Mouse (Mus musculus) small intestine, adult 2 months (tissue): ENCODE measurements around the gene Slc25a5. TPM values are rescaled to one million over a fixed set of nuclear protein-coding genes. Genes with fewer than 3 reads are reported as not detected.

Experiments
- H3K27ac ChIP-seq: fragments of 200-500 bp; 2 replicates; pipeline ENCODE4 v1.5.1; 2012; ENCODE audit warnings: low read depth, low read length, control low read depth, inconsistent platforms; ENCODE audit not compliant: insufficient read depth
- H3K27me3 ChIP-seq: fragments of 200-500 bp; 2 replicates; pipeline ENCODE4 v1.6.1; 2012; ENCODE audit warnings: mild to moderate bottlenecking, moderate library complexity, low read length, inconsistent platforms; ENCODE audit not compliant: control insufficient read depth, insufficient read depth
- H3K36me3 ChIP-seq: fragments of 200-500 bp; 2 replicates; pipeline ENCODE4 v1.6.1; 2012; ENCODE audit warnings: mild to moderate bottlenecking, low read length, control low read depth, inconsistent platforms; ENCODE audit not compliant: control insufficient read depth, insufficient read depth
- H3K4me1 ChIP-seq: fragments of 200-500 bp; 2 replicates; pipeline ENCODE4 v1.6.1; 2012; ENCODE audit warnings: low read length, inconsistent platforms, mixed read lengths; ENCODE audit not compliant: control insufficient read depth, insufficient read depth, insufficient read length
- H3K4me3 ChIP-seq: fragments of 200-500 bp; 2 replicates; pipeline ENCODE4 v1.5.1; 2012; ENCODE audit warnings: low read depth, mild to moderate bottlenecking, control low read depth, inconsistent platforms, low read length, moderate library complexity
- CTCF ChIP-seq: fragments of 200-500 bp; IDR thresholded peaks from 2 replicates; pipeline ENCODE4 v1.5.1; 2012; ENCODE audit warnings: low read depth, mild to moderate bottlenecking, control low read depth, inconsistent platforms, low read length, moderate library complexity, mixed read lengths; ENCODE audit not compliant: insufficient replicate concordance, insufficient read length; ENCODE audit errors: extremely low read depth
- POLR2A ChIP-seq: fragments of 200-500 bp; IDR thresholded peaks from 2 replicates; pipeline ENCODE4 v1.6.1; 2012; ENCODE audit warnings: low read depth, mild to moderate bottlenecking, control low read depth, inconsistent platforms, low read length, moderate library complexity
- WGBS: fragments of 180-500 bp; shearing (Covaris S2); methylation state at CpG from one replicate; pipeline ENCODE4 v1.1.7; 2018; 5-methylcytosine and 5-hydroxymethylcytosine counted together
- polyA plus RNA-seq: library from polyadenylated mRNA; depleted of rRNA; stranded (reverse); fragments of >200 nt; gene quantifications from 2 replicates; pipeline ENCODE4 v1.2.3, GENCODE M21; 2012

The Slc25a5 gene
- polyA plus RNA-seq, 1 experiment, result 2,171 TPM

GRCm38 (mm10) chrX:36799131-36799879 is 3.9 kb downstream of the Slc25a5 start:
- Histone ChIP-seq H3K4me3 (no peak overlapping the region), H3K27me3 (no peaks in the 10 kb centered on the region), H3K4me1 (peaks cover 5% of the 10 kb centered on the region; the same call in 1 of the 2 replicates), H3K36me3 (peaks cover 16% of the 10 kb centered on the region), H3K27ac (no peak overlapping the region)
- 30% methylated on average over 6 of the region's 6 CpGs for WGBS
- TF ChIP-seq POLR2A, result no peak
- no peak for TF ChIP-seq CTCF

GRCm38 (mm10) chrX:36803189-36803588 is 7.7 kb downstream of the Slc25a5 start:
- no peaks in the 10 kb centered on the region for H3K27me3 ChIP-seq
- TF ChIP-seq POLR2A (no peak), CTCF (no peak)
- H3K4me3 ChIP-seq, result no peak overlapping the region
- H3K27ac ChIP-seq, result peak overlapping the region; percentile 7; the same call in 1 of the 2 replicates
- peaks cover 5% of the 10 kb centered on the region for H3K36me3 ChIP-seq
- H3K4me1 ChIP-seq, result peaks cover 8% of the 10 kb centered on the region; the same call in 1 of the 2 replicates
- WGBS, result 49% methylated on average over 5 of the region's 5 CpGs

- WGBS, result 30% methylated on average over 5 of the region's 5 CpGs
- Histone ChIP-seq H3K4me1 (peaks cover 10% of the 10 kb centered on the region; the same call in 1 of the 2 replicates), H3K27me3 (no peaks in the 10 kb centered on the region), H3K27ac (peak overlapping the region; percentile 70), H3K36me3 (no peaks in the 10 kb centered on the region), H3K4me3 (no peak overlapping the region)
- no peak for TF ChIP-seq CTCF
- no peak for TF ChIP-seq POLR2A
Measured at GRCm38 (mm10) chrX:36804196-36804595, 8.7 kb downstream of the Slc25a5 start.

- no peaks in the 10 kb centered on the region for H3K27me3 ChIP-seq
- no peak for TF ChIP-seq POLR2A
- no peak for TF ChIP-seq CTCF
- WGBS, result 61% methylated on average over 5 of the region's 5 CpGs
- no peaks in the 10 kb centered on the region for H3K36me3 ChIP-seq
- no peak overlapping the region for H3K4me3 ChIP-seq
- H3K27ac ChIP-seq, result peak overlapping the region; percentile 91
- peaks cover 10% of the 10 kb centered on the region; the same call in 1 of the 2 replicates for H3K4me1 ChIP-seq
Measured at GRCm38 (mm10) chrX:36805466-36806235, 10.2 kb downstream of the Slc25a5 start.

- WGBS, result 9% methylated on average over 45 of the region's 45 CpGs
- peaks cover 10% of the 10 kb centered on the region; the same call in 1 of the 2 replicates for H3K4me1 ChIP-seq
Measured at GRCm38 (mm10) chrX:36807360-36808317, 12.2 kb downstream of the Slc25a5 start.

GRCm38 (mm10) chrX:36808318-36808683 is 12.8 kb downstream of the Slc25a5 start:
- Histone ChIP-seq H3K27ac (peak overlapping the region; percentile 67; the same call in 1 of the 2 replicates), H3K4me3 (0 out of 2 replicates have a peak overlapping the region, but pooled peaks have one; percentile 54), H3K4me1 (peaks cover 7% of the 10 kb centered on the region; the same call in 1 of the 2 replicates), H3K36me3 (no peaks in the 10 kb centered on the region), H3K27me3 (no peaks in the 10 kb centered on the region)
- WGBS, result 51% methylated on average over 6 of the region's 6 CpGs
- TF ChIP-seq CTCF (no peak), POLR2A (no peak)

More at GRCm38 (mm10) chrX:36807360-36808317, 12.2 kb downstream of the Slc25a5 start:
- TF ChIP-seq POLR2A (peak; percentile 54; the same call in 1 of the 2 replicates), CTCF (peak; percentile 58; the same call in 1 of the 2 replicates)
- H3K27ac ChIP-seq, result peak overlapping the region; percentile 91
- peak overlapping the region; percentile 54 for H3K4me3 ChIP-seq
- H3K36me3 ChIP-seq, result no peaks in the 10 kb centered on the region
- H3K27me3 ChIP-seq, result no peaks in the 10 kb centered on the region
